Mouse (Mus musculus): ENCODE data around the gene Asb11.

GRCm38 (mm10) chrX:164428224-164428623 is 8.6 kb upstream of the Asb11 start:
- TF ChIP-seq EP300 (optimal IDR thresholded peaks at IDR 0.05) (no peak), CTCF (IDR thresholded peaks at IDR 0.05; ENCODE audit: low read depth) (no peak)

Data from stomach, postnatal 0 days (tissue).